ENCODE assay signal across 11 mouse cellular contexts in genomic region chr4:82535606-82536434, GRCm38 (mm10).
DNase-seq lines count a peak whose midpoint lies in the region; ATAC-seq and TF ChIP-seq lines count a peak whose summit lies in the region.
"Had no signal": no experiment of that assay in that cellular context is flagged by ENCODE, and none has a peak within 500 bp of the region (broad histone marks: within the 10 kb centered on the region; RNA-seq: fewer than 3 reads in every experiment).

No protein-coding gene starts in this region.

- no peak for ATAC-seq in forebrain, embryonic 12.5 days (ENCODE audit: low FRiP score)
- no peak for ATAC-seq in lung, embryonic 15.5 days (ENCODE audit: borderline replicate concordance, extremely low read depth, low FRiP score, low TSS enrichment)
- no peak for ATAC-seq in lung, postnatal 0 days
- ATAC-seq in hindbrain, embryonic 12.5 days (ENCODE audit: low FRiP score) = no peak
- no peak for ATAC-seq in neural tube, embryonic 13.5 days (ENCODE audit: low read depth)
- no peak for ATAC-seq in erythroid progenitor cell, adult 5-6 weeks (replicated peaks; ENCODE audit: low FRiP score, poor library complexity, severe bottlenecking)
- ATAC-seq: Patski had no signal

- no peak for DNase-seq in forebrain, embryonic 10.5 days (ENCODE audit: extremely low spot score, low spot score)
- no peak for DNase-seq in lung, postnatal 0 days (ENCODE audit: low spot score)
- no peak for DNase-seq in adrenal gland, postnatal 10 days
- DNase-seq: liver, embryonic 13.5 days; thymus, adult 2 months had no signal

- H3K4me3 ChIP-seq in forebrain, embryonic 12.5 days (replicated peaks) = peak overlapping the region; percentile 37; the same call in 1 of the 2 replicates
- H3K4me3 ChIP-seq in forebrain, embryonic 10.5 days = no peak overlapping the region
- H3K4me3 ChIP-seq in lung, embryonic 15.5 days = no peak overlapping the region
- no peak overlapping the region for H3K4me3 ChIP-seq in lung, postnatal 0 days (ENCODE audit: low read depth, low read length)
- no peak overlapping the region for H3K4me3 ChIP-seq in hindbrain, embryonic 12.5 days
- H3K4me3 ChIP-seq in neural tube, embryonic 13.5 days = no peak overlapping the region
- H3K4me3 ChIP-seq: liver, embryonic 13.5 days had no signal

- TF ChIP-seq CTCF in lung, postnatal 0 days (IDR thresholded peaks at IDR 0.05) = no peak

- no peak overlapping the region for H3K27ac ChIP-seq in forebrain, embryonic 12.5 days
- H3K27ac ChIP-seq in forebrain, embryonic 10.5 days = no peak overlapping the region
- no peak overlapping the region for H3K27ac ChIP-seq in lung, embryonic 15.5 days
- H3K27ac ChIP-seq in lung, postnatal 0 days (ENCODE audit: low read length) = no peak overlapping the region
- H3K27ac ChIP-seq in hindbrain, embryonic 12.5 days = no peak overlapping the region
- no peak overlapping the region for H3K27ac ChIP-seq in neural tube, embryonic 13.5 days (replicated peaks)
- H3K27ac ChIP-seq: liver, embryonic 13.5 days had no signal

- WGBS in forebrain, embryonic 12.5 days = 48% methylated on average over 6 of the region's 6 CpGs
- WGBS in forebrain, embryonic 10.5 days = 37% methylated on average over 6 of the region's 6 CpGs
- WGBS in lung, embryonic 15.5 days = 70% methylated on average over 6 of the region's 6 CpGs
- 81% methylated on average over 6 of the region's 6 CpGs for WGBS in lung, postnatal 0 days
- WGBS in hindbrain, embryonic 12.5 days = 46% methylated on average over 6 of the region's 6 CpGs
- 49% methylated on average over 6 of the region's 6 CpGs for WGBS in neural tube, embryonic 13.5 days

- peaks cover 82% of the 10 kb centered on the region for H3K4me1 ChIP-seq in forebrain, embryonic 12.5 days
- H3K4me1 ChIP-seq in forebrain, embryonic 10.5 days = peaks cover 74% of the 10 kb centered on the region
- peaks cover 62% of the 10 kb centered on the region for H3K4me1 ChIP-seq in lung, embryonic 15.5 days
- peaks cover 26% of the 10 kb centered on the region for H3K4me1 ChIP-seq in lung, postnatal 0 days (ENCODE audit: insufficient read depth, low read depth, low read length)
- peaks cover 61% of the 10 kb centered on the region for H3K4me1 ChIP-seq in hindbrain, embryonic 12.5 days
- peaks cover 90% of the 10 kb centered on the region for H3K4me1 ChIP-seq in neural tube, embryonic 13.5 days (replicated peaks)

- H3K9me3 ChIP-seq in forebrain, embryonic 12.5 days = no peaks in the 10 kb centered on the region
- H3K9me3 ChIP-seq in forebrain, embryonic 10.5 days = no peaks in the 10 kb centered on the region
- H3K9me3 ChIP-seq in lung, embryonic 15.5 days = no peaks in the 10 kb centered on the region
- no peaks in the 10 kb centered on the region for H3K9me3 ChIP-seq in lung, postnatal 0 days (ENCODE audit: low read length)
- H3K9me3 ChIP-seq in hindbrain, embryonic 12.5 days (replicated peaks) = no peaks in the 10 kb centered on the region
- H3K9me3 ChIP-seq in neural tube, embryonic 13.5 days = no peaks in the 10 kb centered on the region
- H3K9me3 ChIP-seq: liver, embryonic 13.5 days had no signal

- no peak for TF ChIP-seq EP300 in lung, postnatal 0 days (IDR thresholded peaks at IDR 0.05)

- H3K4me2 ChIP-seq in forebrain, embryonic 12.5 days = peak overlapping the region; percentile 62
- H3K4me2 ChIP-seq in lung, embryonic 15.5 days = peak overlapping the region; percentile 76; the same call in 1 of the 2 replicates
- no peak overlapping the region for H3K4me2 ChIP-seq in lung, postnatal 0 days (replicated peaks; ENCODE audit: low read depth, low read length)
- peak overlapping the region; percentile 62 for H3K4me2 ChIP-seq in hindbrain, embryonic 12.5 days (replicated peaks)
- H3K4me2 ChIP-seq in neural tube, embryonic 13.5 days = peak overlapping the region; percentile 69

- peak overlapping the region; percentile 68 for H3K9ac ChIP-seq in forebrain, embryonic 12.5 days
- H3K9ac ChIP-seq in lung, embryonic 15.5 days = no peak overlapping the region
- no peak overlapping the region for H3K9ac ChIP-seq in lung, postnatal 0 days (replicated peaks; ENCODE audit: low read depth)
- H3K9ac ChIP-seq in hindbrain, embryonic 12.5 days = no peak overlapping the region; the same call in 1 of the 2 replicates
- peak overlapping the region; percentile 56 for H3K9ac ChIP-seq in neural tube, embryonic 13.5 days
- H3K9ac ChIP-seq: liver, embryonic 13.5 days had no signal

- H3K36me3 ChIP-seq in forebrain, embryonic 12.5 days (replicated peaks) = no peaks in the 10 kb centered on the region
- no peaks in the 10 kb centered on the region for H3K36me3 ChIP-seq in forebrain, embryonic 10.5 days (replicated peaks)
- no peaks in the 10 kb centered on the region for H3K36me3 ChIP-seq in lung, embryonic 15.5 days
- H3K36me3 ChIP-seq in lung, postnatal 0 days (ENCODE audit: insufficient read depth, low read length) = no peaks in the 10 kb centered on the region
- H3K36me3 ChIP-seq in hindbrain, embryonic 12.5 days = no peaks in the 10 kb centered on the region
- no peaks in the 10 kb centered on the region for H3K36me3 ChIP-seq in neural tube, embryonic 13.5 days
- H3K36me3 ChIP-seq: liver, embryonic 13.5 days had no signal

- H3K27me3 ChIP-seq in forebrain, embryonic 12.5 days = peaks cover 46% of the 10 kb centered on the region
- peaks cover 100% of the 10 kb centered on the region for H3K27me3 ChIP-seq in forebrain, embryonic 10.5 days (ENCODE audit: poor library complexity, severe bottlenecking)
- H3K27me3 ChIP-seq in lung, embryonic 15.5 days = no peaks in the 10 kb centered on the region
- H3K27me3 ChIP-seq in lung, postnatal 0 days (replicated peaks; ENCODE audit: insufficient read depth, low read length) = no peaks in the 10 kb centered on the region; the same call in 1 of the 2 replicates
- peaks cover 43% of the 10 kb centered on the region for H3K27me3 ChIP-seq in hindbrain, embryonic 12.5 days
- peaks cover 33% of the 10 kb centered on the region for H3K27me3 ChIP-seq in neural tube, embryonic 13.5 days
- H3K27me3 ChIP-seq: Patski had no signal

Comparison
In these comparisons a context has a peak if more than half of its experiments do, and no peak if none do; other contexts are left out.
1. H3K9ac ChIP-seq: peak in forebrain, embryonic 12.5 days (single experiment) and neural tube, embryonic 13.5 days (single experiment); none in lung, embryonic 15.5 days (single experiment), lung, postnatal 0 days (single experiment) and hindbrain, embryonic 12.5 days (single experiment).